Mouse (Mus musculus): ENCODE data around the gene Slc16a11. TPM values are rescaled to one million over a fixed set of nuclear protein-coding genes. Genes with fewer than 3 reads are reported as not detected.

Slc16a11 gene
- polyA plus RNA-seq, 1 experiment from 2014 or later = 7.3 TPM

- H3K9ac ChIP-seq (replicated peaks) = no peak overlapping the region
- no peaks in the 10 kb centered on the region for H3K9me3 ChIP-seq (replicated peaks)
- no peak overlapping the region for H3K4me3 ChIP-seq (replicated peaks)
- no peaks in the 10 kb centered on the region for H3K27me3 ChIP-seq (replicated peaks)
- no peak overlapping the region for H3K27ac ChIP-seq (replicated peaks)
- 41% methylated on average over 14 of the region's 14 CpGs for WGBS
- H3K36me3 ChIP-seq = no peaks in the 10 kb centered on the region
- no peaks in the 10 kb centered on the region for H3K4me1 ChIP-seq
- ATAC-seq (ENCODE audit: low FRiP score) = no peak
- no peak overlapping the region for H3K4me2 ChIP-seq
These were observed 33.2 kb upstream of the Slc16a11 start for GRCm38 (mm10) chr11:70179401-70179800.

DNA sequence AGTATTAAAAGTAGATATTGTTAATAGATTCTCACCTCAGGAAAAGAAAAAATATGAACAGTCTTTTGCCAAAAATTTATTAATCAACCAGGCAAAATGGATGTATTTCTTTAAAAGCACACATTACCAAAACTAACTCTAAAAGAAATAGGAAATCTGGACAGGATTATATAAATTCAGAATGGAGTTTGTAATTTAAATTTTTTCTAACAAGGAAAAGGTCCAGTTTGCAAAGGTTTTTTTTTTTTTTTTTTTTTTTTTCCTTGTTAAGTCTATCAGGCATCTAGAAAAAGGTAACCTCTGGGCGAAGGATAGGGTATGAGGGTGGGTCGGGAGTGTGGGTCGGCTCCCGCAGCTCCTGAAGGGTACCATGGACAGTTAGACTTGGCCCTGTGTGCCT lies 32.1 kb upstream of the Slc16a11 start:
- no peaks in the 10 kb centered on the region for H3K36me3 ChIP-seq
- no peak overlapping the region for H3K4me3 ChIP-seq (replicated peaks)
- ATAC-seq (ENCODE audit: low FRiP score) = no peak
- no peak overlapping the region for H3K27ac ChIP-seq (replicated peaks)
- H3K9me3 ChIP-seq (replicated peaks) = no peaks in the 10 kb centered on the region
- H3K9ac ChIP-seq (replicated peaks) = no peak overlapping the region
- no peak overlapping the region for H3K4me2 ChIP-seq
- H3K4me1 ChIP-seq = no peaks in the 10 kb centered on the region
- no peaks in the 10 kb centered on the region for H3K27me3 ChIP-seq (replicated peaks)
- 93% methylated on average over 4 of the region's 4 CpGs for WGBS

- 81% methylated on average over 7 of the region's 7 CpGs for WGBS
- Histone ChIP-seq H3K36me3 (no peaks in the 10 kb centered on the region), H3K4me3 (replicated peaks) (no peak overlapping the region), H3K4me1 (no peaks in the 10 kb centered on the region), H3K4me2 (no peak overlapping the region), H3K9ac (replicated peaks) (no peak overlapping the region), H3K27ac (replicated peaks) (no peak overlapping the region), H3K27me3 (replicated peaks) (no peaks in the 10 kb centered on the region), H3K9me3 (replicated peaks) (no peaks in the 10 kb centered on the region)
- no peak for ATAC-seq (ENCODE audit: low FRiP score)
These were observed 27.4 kb upstream of the Slc16a11 start for GRCm38 (mm10) chr11:70185120-70185519.

DNA sequence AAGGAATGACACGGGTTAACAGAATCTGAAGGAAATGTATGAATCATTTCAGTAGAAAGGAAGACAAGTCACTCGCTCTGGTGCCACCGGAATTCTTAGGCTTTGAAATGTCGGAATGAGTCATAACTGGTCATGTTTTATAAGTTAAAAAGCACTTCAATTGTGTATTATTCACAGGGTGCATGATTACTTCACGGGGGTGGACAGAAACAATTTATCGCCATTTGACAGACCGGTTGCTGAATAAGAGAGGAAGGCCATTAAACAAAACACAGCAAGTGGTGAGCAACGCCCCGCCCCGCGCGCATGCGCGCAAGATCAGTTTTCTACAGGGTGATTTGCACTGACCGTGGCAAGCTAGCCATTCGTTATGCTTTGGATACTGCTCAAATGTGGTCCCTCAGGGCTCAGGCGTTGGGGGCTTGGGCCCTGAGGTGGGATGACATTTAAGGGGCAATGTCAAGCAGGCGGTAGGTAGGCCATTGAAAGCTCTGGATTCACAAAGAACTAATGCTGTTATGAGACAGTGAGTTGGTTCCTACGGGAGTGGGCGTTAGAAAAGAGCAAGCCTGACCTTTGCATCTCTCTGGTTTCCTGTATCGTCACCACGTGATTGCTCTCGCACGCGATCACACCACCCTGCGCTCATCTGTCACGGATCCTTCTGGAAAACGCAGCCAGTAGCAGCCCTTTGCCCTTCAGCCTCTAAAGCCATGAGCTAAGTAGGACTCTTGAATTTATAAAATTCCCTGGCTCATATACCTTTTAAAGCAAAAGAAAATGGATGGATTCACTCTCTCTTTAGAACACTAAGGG lies 23.0 kb upstream of the Slc16a11 start:
- WGBS = 71% methylated on average over 28 of the region's 28 CpGs
- no peak overlapping the region for H3K4me2 ChIP-seq
- H3K36me3 ChIP-seq = no peaks in the 10 kb centered on the region
- H3K4me3 ChIP-seq (replicated peaks) = no peak overlapping the region
- no peak overlapping the region for H3K27ac ChIP-seq (replicated peaks)
- no peaks in the 10 kb centered on the region for H3K4me1 ChIP-seq
- ATAC-seq (ENCODE audit: low FRiP score) = no peak
- H3K9ac ChIP-seq (replicated peaks) = no peak overlapping the region
- no peaks in the 10 kb centered on the region for H3K27me3 ChIP-seq (replicated peaks)
- H3K9me3 ChIP-seq (replicated peaks) = no peaks in the 10 kb centered on the region

- ATAC-seq (ENCODE audit: low FRiP score) = no peak
- Histone ChIP-seq H3K27me3 (replicated peaks) (no peaks in the 10 kb centered on the region), H3K4me2 (no peak overlapping the region), H3K4me3 (replicated peaks) (no peak overlapping the region), H3K36me3 (no peaks in the 10 kb centered on the region), H3K9ac (replicated peaks) (no peak overlapping the region), H3K4me1 (no peaks in the 10 kb centered on the region), H3K9me3 (replicated peaks) (no peaks in the 10 kb centered on the region), H3K27ac (replicated peaks) (no peak overlapping the region)
- 90% methylated on average over 6 of the region's 6 CpGs for WGBS
These were observed 21.4 kb upstream of the Slc16a11 start for GRCm38 (mm10) chr11:70191188-70191587.

GRCm38 (mm10) chr11:70192157-70192556 lies 20.4 kb upstream of the Slc16a11 start:
- no peak overlapping the region for H3K27ac ChIP-seq (replicated peaks)
- no peak for ATAC-seq (ENCODE audit: low FRiP score)
- 83% methylated on average over 4 of the region's 4 CpGs for WGBS
- H3K9me3 ChIP-seq (replicated peaks) = no peaks in the 10 kb centered on the region
- no peak overlapping the region for H3K4me3 ChIP-seq (replicated peaks)
- H3K4me1 ChIP-seq = no peaks in the 10 kb centered on the region
- no peaks in the 10 kb centered on the region for H3K36me3 ChIP-seq
- no peaks in the 10 kb centered on the region for H3K27me3 ChIP-seq (replicated peaks)
- no peak overlapping the region for H3K9ac ChIP-seq (replicated peaks)
- H3K4me2 ChIP-seq = no peak overlapping the region

GRCm38 (mm10) chr11:70193354-70194285 lies 18.9 kb upstream of the Slc16a11 start:
- no peak overlapping the region for H3K27ac ChIP-seq (replicated peaks)
- H3K4me1 ChIP-seq = no peaks in the 10 kb centered on the region
- no peak overlapping the region for H3K9ac ChIP-seq (replicated peaks)
- no peak overlapping the region for H3K4me2 ChIP-seq
- 62% methylated on average over 11 of the region's 11 CpGs for WGBS
- H3K27me3 ChIP-seq (replicated peaks) = no peaks in the 10 kb centered on the region
- no peak for ATAC-seq (ENCODE audit: low FRiP score)
- no peak overlapping the region for H3K4me3 ChIP-seq (replicated peaks)
- H3K36me3 ChIP-seq = no peaks in the 10 kb centered on the region
- H3K9me3 ChIP-seq (replicated peaks) = no peaks in the 10 kb centered on the region

DNA sequence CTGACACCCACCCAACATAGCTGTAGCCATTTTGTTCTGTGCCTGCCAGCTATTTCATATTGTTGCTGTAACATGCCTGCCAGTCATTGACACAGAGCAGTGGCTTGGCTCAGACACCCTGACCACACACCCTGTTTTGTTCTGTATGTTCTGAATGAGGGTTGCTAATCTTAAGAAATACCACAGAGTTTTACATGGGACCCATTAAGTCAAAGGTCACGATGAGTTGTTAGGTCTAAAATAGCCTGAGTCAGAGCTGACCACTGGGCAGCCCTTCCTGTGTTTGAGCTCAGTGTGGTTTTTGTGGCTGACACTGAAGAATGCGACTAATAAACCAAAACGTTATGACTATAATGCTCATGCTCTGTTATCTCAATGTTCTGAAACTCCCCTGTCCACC lies 14.2 kb upstream of the Slc16a11 start:
- no peak overlapping the region for H3K27ac ChIP-seq (replicated peaks)
- WGBS = 85% methylated on average over 3 of the region's 3 CpGs
- no peak overlapping the region for H3K9ac ChIP-seq (replicated peaks)
- H3K4me1 ChIP-seq = peaks cover 4% of the 10 kb centered on the region; the same call in 1 of the 2 replicates
- no peak overlapping the region for H3K4me2 ChIP-seq
- H3K36me3 ChIP-seq = no peaks in the 10 kb centered on the region
- no peaks in the 10 kb centered on the region for H3K9me3 ChIP-seq (replicated peaks)
- no peaks in the 10 kb centered on the region for H3K27me3 ChIP-seq (replicated peaks)
- H3K4me3 ChIP-seq (replicated peaks) = no peak overlapping the region
- ATAC-seq (ENCODE audit: low FRiP score) = no peak

GRCm38 (mm10) chr11:70199107-70199506 lies 13.4 kb upstream of the Slc16a11 start:
- Histone ChIP-seq H3K9me3 (replicated peaks) (no peaks in the 10 kb centered on the region), H3K4me2 (no peak overlapping the region)
- 84% methylated on average over 8 of the region's 8 CpGs for WGBS

DNA sequence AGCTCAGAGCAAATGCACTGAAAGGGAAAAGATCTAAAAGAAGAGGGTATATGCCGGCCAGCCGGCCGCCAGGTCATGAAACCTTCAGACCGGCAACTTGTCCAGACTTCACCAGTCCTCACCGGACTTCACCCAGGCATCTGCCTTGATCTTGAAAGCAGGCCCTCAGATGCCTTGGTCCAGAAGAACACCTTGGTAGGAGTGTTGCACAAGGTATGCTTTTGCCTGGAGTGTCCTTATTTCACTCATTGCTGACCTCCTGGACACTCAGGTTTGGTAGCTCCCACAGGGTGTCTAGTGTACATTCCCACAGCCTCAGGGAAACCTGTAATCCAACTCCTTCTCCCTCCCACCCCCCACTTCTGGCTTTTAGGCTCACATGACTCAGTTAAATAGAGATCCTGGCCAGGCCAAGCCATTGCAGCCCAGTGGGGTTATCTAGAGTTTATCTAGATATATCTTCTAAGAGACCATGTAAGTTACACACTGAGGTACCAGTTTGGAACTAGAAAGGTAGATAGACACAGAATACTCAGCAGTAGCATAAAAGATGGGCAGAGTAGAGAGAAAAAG lies 12.4 kb upstream of the Slc16a11 start:
- no peak for ATAC-seq (ENCODE audit: low FRiP score)
- Histone ChIP-seq H3K4me3 (replicated peaks) (no peak overlapping the region), H3K27ac (replicated peaks) (no peak overlapping the region), H3K9me3 (replicated peaks) (no peaks in the 10 kb centered on the region), H3K36me3 (no peaks in the 10 kb centered on the region), H3K4me1 (peaks cover 4% of the 10 kb centered on the region; the same call in 1 of the 2 replicates), H3K27me3 (replicated peaks) (no peaks in the 10 kb centered on the region), H3K9ac (replicated peaks) (no peak overlapping the region), H3K4me2 (no peak overlapping the region)
- 83% methylated on average over 5 of the region's 5 CpGs for WGBS

More at GRCm38 (mm10) chr11:70199107-70199506, 13.4 kb upstream of the Slc16a11 start:
- no peak overlapping the region for H3K9ac ChIP-seq (replicated peaks)
- H3K27ac ChIP-seq (replicated peaks) = no peak overlapping the region
- no peaks in the 10 kb centered on the region for H3K27me3 ChIP-seq (replicated peaks)
- H3K4me3 ChIP-seq (replicated peaks) = no peak overlapping the region
- H3K4me1 ChIP-seq = peaks cover 4% of the 10 kb centered on the region; the same call in 1 of the 2 replicates
- ATAC-seq (ENCODE audit: low FRiP score) = no peak
- no peaks in the 10 kb centered on the region for H3K36me3 ChIP-seq

DNA sequence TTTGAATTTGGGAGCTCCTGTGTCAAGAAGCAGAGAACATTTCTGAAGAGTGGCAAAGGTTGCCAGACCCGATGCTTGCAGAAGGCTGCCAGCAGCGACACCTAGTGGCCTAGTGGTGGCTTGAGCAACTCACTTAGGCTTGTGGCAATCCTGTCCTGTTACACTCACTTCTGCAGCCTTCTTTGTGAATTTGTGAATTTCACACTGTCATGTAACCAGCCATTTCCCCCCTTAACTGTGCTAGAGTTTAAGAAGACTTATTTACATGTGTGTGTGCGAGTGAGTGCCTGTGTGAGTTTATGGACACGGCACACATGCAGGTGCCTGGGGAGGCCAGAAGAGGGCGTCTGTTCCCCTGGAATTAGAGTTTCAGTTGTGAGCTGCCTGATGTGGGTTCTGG lies 10.9 kb upstream of the Slc16a11 start:
- Histone ChIP-seq H3K27ac (replicated peaks) (no peak overlapping the region), H3K9ac (replicated peaks) (no peak overlapping the region), H3K4me1 (peaks cover 4% of the 10 kb centered on the region; the same call in 1 of the 2 replicates), H3K4me3 (replicated peaks) (no peak overlapping the region), H3K9me3 (replicated peaks) (no peaks in the 10 kb centered on the region), H3K27me3 (replicated peaks) (no peaks in the 10 kb centered on the region; the same call in 1 of the 2 replicates), H3K4me2 (no peak overlapping the region), H3K36me3 (no peaks in the 10 kb centered on the region)
- ATAC-seq (ENCODE audit: low FRiP score) = no peak
- 44% methylated on average over 5 of the region's 5 CpGs for WGBS
